Mouse (Mus musculus) retina, postnatal 7 days (tissue): Measurements from ENCODE around the gene Wipf1.

Experiments used
- DNase-seq: peaks from one replicate; pipeline ENCODE4 v3.0.0-alpha.2; 2012; ENCODE audit warnings: low read depth, low spot score

The Wipf1 gene

DNA sequence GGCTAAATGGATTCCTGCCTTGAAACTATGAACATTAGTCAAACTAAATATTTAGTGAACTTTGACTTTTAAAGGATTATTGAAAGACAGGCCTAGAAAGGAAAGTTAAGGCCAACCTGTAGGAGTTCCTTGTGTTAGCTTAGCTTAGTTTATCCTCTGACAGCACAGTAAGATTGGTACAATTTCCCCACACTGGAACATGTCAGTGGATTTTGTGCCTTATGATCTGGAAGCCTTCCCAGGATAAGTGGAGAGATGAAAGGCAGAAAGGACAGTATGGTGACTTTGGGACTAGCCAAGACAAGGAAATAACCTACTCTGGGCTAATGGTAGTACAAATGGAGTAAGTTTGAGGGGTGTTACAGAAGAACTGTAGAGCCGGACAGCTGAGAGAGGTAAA, 141.7 kb downstream of the Wipf1 start:
- no peak for DNase-seq

DNA sequence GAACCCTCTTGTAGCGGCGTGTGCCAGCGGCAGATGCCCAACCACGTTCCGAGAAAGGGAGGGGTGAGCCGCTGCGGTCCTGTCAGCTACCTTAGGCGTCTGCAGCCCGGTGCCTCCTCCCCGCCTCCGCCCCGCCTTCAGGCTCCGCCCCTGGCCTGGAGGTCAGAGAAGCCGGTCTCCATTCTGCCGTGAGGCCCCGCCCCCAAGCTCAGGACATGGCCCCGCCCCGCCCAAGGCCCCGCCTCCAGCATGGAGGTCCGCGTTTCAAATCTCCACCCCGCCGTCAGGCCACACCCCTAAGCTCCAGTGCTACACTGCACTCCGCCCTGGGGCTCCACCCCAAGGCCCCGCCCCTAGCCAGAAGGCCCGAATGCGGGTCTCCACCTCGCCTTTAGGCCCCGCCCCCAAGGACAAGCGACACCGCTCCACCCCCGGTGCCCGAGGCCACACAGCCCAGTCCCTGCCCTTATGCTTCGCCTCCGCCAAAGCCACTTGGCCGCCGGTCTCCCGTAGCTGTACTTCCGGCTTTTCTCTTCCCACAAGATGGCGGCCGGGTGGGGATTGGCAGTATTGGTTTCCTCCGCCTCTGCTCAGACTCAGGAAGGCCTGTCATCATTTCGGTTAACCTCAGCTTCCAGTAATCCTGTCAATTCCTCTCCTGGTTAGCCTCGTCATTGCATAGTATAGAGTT, 143.0 kb downstream of the Wipf1 start, which contains the start of gene Gpr155:
Gene Gpr155 (minus strand): TSS at position 217 of the 691 bp plus-strand sequence.
- DNase-seq: peak; percentile 96

DNA sequence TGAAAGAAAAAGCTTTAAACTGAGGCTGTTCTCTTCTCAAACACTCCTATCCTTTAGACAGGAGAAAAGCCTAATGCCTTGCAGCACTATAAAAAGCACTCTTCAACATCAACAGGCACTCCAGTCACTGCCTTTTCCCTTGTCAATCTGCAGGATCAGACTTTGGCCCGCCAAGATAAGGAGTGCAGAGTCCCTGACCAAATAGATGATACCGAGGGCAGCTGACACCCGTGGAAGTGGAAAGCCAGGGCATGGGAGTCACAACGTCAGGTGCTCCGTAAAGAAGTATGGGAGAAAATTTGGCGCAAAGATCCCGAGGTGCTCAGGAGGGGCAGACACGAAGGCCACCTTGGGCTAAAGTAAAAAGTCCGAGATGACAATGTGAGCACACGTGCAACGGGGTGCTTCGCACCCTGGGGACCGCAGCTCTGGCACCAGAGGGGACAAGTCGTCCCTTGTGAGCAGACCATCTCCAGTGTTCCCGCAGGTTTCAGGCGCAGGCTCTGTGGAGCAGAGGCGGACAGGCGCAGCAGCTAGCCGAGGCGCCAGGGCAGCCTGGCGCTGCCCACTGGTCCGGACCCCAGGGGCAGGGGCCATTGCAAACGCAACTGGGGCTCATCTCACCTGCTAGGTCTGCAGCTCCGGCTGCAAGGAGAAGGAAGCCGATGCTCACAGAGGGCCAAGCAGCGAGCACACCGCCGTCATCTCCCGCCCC, 143.7 kb downstream of the Wipf1 start:
- no peak for DNase-seq

DNA sequence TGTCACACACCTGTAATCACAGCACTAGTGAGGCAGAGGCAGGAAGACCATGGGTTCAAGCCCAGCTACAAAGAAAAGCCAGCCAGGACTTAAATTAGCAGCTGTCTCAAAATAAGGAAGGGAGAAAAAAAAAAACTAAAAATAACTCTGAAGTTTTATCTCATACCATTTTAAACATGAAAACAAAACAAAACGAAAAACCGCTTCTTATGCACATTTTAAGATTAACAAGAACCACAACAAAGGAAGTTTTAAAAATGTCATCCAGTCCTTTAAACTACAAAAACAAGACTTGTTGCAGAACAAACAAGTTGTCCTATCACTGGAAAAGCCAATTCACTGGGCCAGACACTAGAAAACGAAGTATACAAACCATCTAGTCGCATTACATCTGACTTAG, 144.4 kb downstream of the Wipf1 start:
- DNase-seq: no peak

DNA sequence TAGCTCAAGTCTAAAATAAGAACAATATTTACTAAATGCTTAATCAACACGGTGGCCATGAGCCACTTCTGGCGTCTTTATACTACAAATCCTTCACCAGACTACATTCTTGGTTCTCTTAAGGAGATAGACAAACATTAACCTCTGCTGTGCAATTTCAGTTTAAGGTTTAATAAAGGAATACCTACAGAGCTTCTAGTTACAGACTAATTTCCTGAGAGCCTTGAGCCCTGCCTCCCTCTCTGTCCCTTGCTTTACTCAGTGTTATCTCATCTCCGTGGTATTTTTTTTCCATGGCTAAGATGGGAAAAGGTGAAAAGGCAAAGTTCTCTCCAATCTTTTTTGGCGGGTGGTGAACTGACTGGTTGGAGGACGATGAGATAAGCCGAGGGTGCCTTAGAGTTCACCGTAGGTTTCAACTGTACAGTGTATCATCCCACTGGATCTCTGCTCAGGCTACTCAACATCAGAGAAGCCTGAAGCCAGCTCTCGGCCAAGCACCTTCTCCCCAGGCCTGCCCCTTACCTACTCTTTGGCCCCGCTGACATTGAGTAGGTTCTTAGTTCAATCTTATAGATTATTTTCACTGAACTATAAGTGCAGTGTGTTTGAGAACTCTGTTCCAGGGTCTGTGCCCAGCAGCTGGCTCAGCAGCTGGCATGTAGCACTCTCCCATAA, 149.1 kb downstream of the Wipf1 start:
- no peak for DNase-seq

DNA sequence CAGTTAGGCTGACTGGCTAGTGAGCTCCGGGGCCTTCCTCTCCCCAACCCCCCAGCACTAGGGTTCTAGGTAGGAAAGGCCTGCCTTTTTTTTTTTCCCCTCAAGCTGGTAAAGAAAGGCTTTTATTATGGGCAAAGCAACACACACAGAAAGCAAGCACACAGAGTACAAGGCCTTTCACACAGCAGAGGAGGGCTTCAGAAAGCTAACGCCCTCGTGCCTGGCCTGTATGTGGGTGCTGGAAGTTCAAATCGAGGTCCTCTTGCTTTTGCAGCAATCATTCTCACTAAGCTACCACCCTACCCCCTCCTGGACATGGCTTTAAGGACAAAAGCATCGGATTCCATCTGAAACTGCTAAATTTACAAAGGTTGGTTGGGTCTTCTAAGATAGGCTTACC, 149.9 kb downstream of the Wipf1 start:
- DNase-seq: no peak
